Mouse (Mus musculus) spleen, postnatal 10 days (tissue): ENCODE measurements around the gene Rasgef1b.

ENCODE experiments used
- DNase-seq, 2 experiments: peaks; one replicate each; pipeline ENCODE4 v3.0.0; 2021 to 2022; ENCODE audit warnings: low spot score in 2 of 2

Gene Rasgef1b

GRCm38 (mm10) chr5:99541999-99542765, 186.7 kb downstream of the Rasgef1b start:
- no peak for DNase-seq

- DNase-seq, result peak; percentile 14 to 39
Observed at GRCm38 (mm10) chr5:99541321-99541895, 187.5 kb downstream of the Rasgef1b start.

- DNase-seq, result no peak
Observed at GRCm38 (mm10) chr5:99533416-99533815, 195.4 kb downstream of the Rasgef1b start.

GRCm38 (mm10) chr5:99526797-99527201, 202.1 kb downstream of the Rasgef1b start:
- DNase-seq, result no peak

- DNase-seq, result no peak
Observed at GRCm38 (mm10) chr5:99525649-99526048, 203.2 kb downstream of the Rasgef1b start.

GRCm38 (mm10) chr5:99522571-99523269, 206.1 kb downstream of the Rasgef1b start:
- no peak for DNase-seq

- no peak for DNase-seq
Observed at GRCm38 (mm10) chr5:99521411-99521810, 207.5 kb downstream of the Rasgef1b start.

- no peak for DNase-seq
Observed at GRCm38 (mm10) chr5:99519556-99519955, 209.3 kb downstream of the Rasgef1b start.

GRCm38 (mm10) chr5:99519023-99519422, 209.8 kb downstream of the Rasgef1b start:
- DNase-seq, result no peak

GRCm38 (mm10) chr5:99516207-99516606, 212.7 kb downstream of the Rasgef1b start:
- DNase-seq, result no peak

GRCm38 (mm10) chr5:99515764-99516163, 213.1 kb downstream of the Rasgef1b start:
- no peak for DNase-seq

- no peak for DNase-seq
Observed at GRCm38 (mm10) chr5:99513209-99513880, 215.5 kb downstream of the Rasgef1b start.

- DNase-seq, result no peak
Observed at GRCm38 (mm10) chr5:99511081-99511480, 217.8 kb downstream of the Rasgef1b start.

GRCm38 (mm10) chr5:99506109-99506508, 222.8 kb downstream of the Rasgef1b start:
- DNase-seq, result no peak

GRCm38 (mm10) chr5:99504349-99504830, 224.5 kb downstream of the Rasgef1b start:
- DNase-seq, result no peak

GRCm38 (mm10) chr5:99502681-99503080, 226.2 kb downstream of the Rasgef1b start:
- DNase-seq, result no peak

- DNase-seq, result no peak
Observed at GRCm38 (mm10) chr5:99499404-99500089, 229.3 kb downstream of the Rasgef1b start.

GRCm38 (mm10) chr5:99497856-99498255, 231.0 kb downstream of the Rasgef1b start:
- no peak for DNase-seq

GRCm38 (mm10) chr5:99496931-99497782, 231.7 kb downstream of the Rasgef1b start:
- no peak for DNase-seq

- DNase-seq, result no peak
Observed at GRCm38 (mm10) chr5:99496157-99496453, 232.8 kb downstream of the Rasgef1b start.
